In the genomic region with DNA sequence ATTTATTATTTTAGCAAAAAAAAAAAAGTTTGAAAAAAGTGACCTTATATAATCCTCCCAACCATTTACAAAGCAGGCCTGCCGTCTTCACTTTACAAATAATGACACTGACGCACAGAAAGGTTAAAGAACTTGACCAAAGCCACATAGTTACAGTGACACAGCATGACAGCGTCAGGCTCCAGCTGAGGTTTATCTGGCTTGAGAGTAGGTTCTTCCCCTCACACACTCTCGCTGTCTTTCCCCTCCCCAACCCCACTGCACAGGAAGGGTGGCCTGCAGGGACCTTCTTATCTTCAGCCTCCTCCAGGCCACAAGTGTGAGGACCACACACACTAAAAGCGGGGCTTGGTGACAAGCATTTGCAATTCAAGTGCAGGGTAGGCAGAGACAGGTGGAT, we compare ENCODE assay signal across 14 mouse cellular contexts. TPM values are rescaled to one million over a fixed set of nuclear protein-coding genes. Genes with fewer than 3 reads are reported as not detected.
DNase-seq lines count a peak whose midpoint lies in the region; ATAC-seq lines count a peak whose summit lies in the region.
"Had no signal": no experiment of that assay in that cellular context is flagged by ENCODE, and none has a peak within 500 bp of the region (broad histone marks: within the 10 kb centered on the region; RNA-seq: fewer than 3 reads in every experiment).

No protein-coding gene starts in this region.

- H3K27ac ChIP-seq in intestine, embryonic 14.5 days (ENCODE audit: low read depth): no peak overlapping the region
- H3K27ac ChIP-seq in intestine, embryonic 15.5 days: no peak overlapping the region
- no peak overlapping the region for H3K27ac ChIP-seq in midbrain, embryonic 13.5 days
- H3K27ac ChIP-seq: embryonic facial prominence, embryonic 13.5 days; hindbrain, postnatal 0 days; liver, embryonic 14.5 days had no signal

- peaks cover 29% of the 10 kb centered on the region; the same call in 1 of the 2 replicates for H3K4me1 ChIP-seq in intestine, embryonic 14.5 days (replicated peaks; ENCODE audit: control insufficient read depth, insufficient read depth, low read length)
- H3K4me1 ChIP-seq in intestine, embryonic 15.5 days (replicated peaks): peaks cover 5% of the 10 kb centered on the region; the same call in 1 of the 2 replicates
- peaks cover 20% of the 10 kb centered on the region for H3K4me1 ChIP-seq in midbrain, embryonic 13.5 days (replicated peaks)

- no peaks in the 10 kb centered on the region for H3K9me3 ChIP-seq in intestine, embryonic 14.5 days (ENCODE audit: control insufficient read depth, low read length)
- no peaks in the 10 kb centered on the region for H3K9me3 ChIP-seq in intestine, embryonic 15.5 days
- no peaks in the 10 kb centered on the region for H3K9me3 ChIP-seq in midbrain, embryonic 13.5 days
- H3K9me3 ChIP-seq: embryonic facial prominence, embryonic 13.5 days had no signal

- no peak for ATAC-seq in intestine, embryonic 14.5 days (replicated peaks; ENCODE audit: low FRiP score, low TSS enrichment, low read depth)
- no peak for ATAC-seq in intestine, embryonic 15.5 days
- ATAC-seq in granulocyte monocyte progenitor cell, adult 5-6 weeks (replicated peaks; ENCODE audit: poor library complexity, severe bottlenecking): peak; percentile 37
- ATAC-seq in midbrain, embryonic 13.5 days: no peak
- ATAC-seq: CD4-positive, CD25-positive, alpha-beta regulatory T cell, adult 4 months; hindbrain, postnatal 0 days had no signal

- H3K4me3 ChIP-seq in intestine, embryonic 14.5 days (ENCODE audit: low read depth, low read length): no peak overlapping the region
- no peak overlapping the region for H3K4me3 ChIP-seq in intestine, embryonic 15.5 days (replicated peaks)
- H3K4me3 ChIP-seq in midbrain, embryonic 13.5 days (replicated peaks): no peak overlapping the region
- H3K4me3 ChIP-seq: embryonic facial prominence, embryonic 13.5 days had no signal

- no peaks in the 10 kb centered on the region for H3K36me3 ChIP-seq in intestine, embryonic 14.5 days (ENCODE audit: control insufficient read depth, insufficient read depth, low read length)
- no peaks in the 10 kb centered on the region for H3K36me3 ChIP-seq in intestine, embryonic 15.5 days
- H3K36me3 ChIP-seq in midbrain, embryonic 13.5 days: no peaks in the 10 kb centered on the region
- H3K36me3 ChIP-seq: embryonic facial prominence, embryonic 13.5 days had no signal

- H3K27me3 ChIP-seq in intestine, embryonic 14.5 days (replicated peaks; ENCODE audit: control insufficient read depth, insufficient read depth, low read length): no peaks in the 10 kb centered on the region
- H3K27me3 ChIP-seq in intestine, embryonic 15.5 days (replicated peaks): no peaks in the 10 kb centered on the region
- no peaks in the 10 kb centered on the region for H3K27me3 ChIP-seq in midbrain, embryonic 13.5 days
- H3K27me3 ChIP-seq: embryonic facial prominence, embryonic 13.5 days had no signal

- H3K9ac ChIP-seq in intestine, embryonic 14.5 days (ENCODE audit: low read length): no peak overlapping the region
- H3K9ac ChIP-seq in intestine, embryonic 15.5 days: no peak overlapping the region
- no peak overlapping the region for H3K9ac ChIP-seq in midbrain, embryonic 13.5 days (replicated peaks)
- H3K9ac ChIP-seq: embryonic facial prominence, embryonic 13.5 days; liver, embryonic 14.5 days had no signal

- DNase-seq in intestine, embryonic 14.5 days (ENCODE audit: low spot score): peak; percentile 38
- DNase-seq in 416B (ENCODE audit: low read depth): peak; percentile 34
- peak; percentile 31 to 42 for DNase-seq in kidney, postnatal 36 days
- DNase-seq in cerebellum, adult 9-10 months: no peak
- DNase-seq: adrenal gland, postnatal 36 days; cerebellum, postnatal 25 days had no signal

- no peak overlapping the region for H3K4me2 ChIP-seq in intestine, embryonic 14.5 days (ENCODE audit: low read length)
- no peak overlapping the region for H3K4me2 ChIP-seq in intestine, embryonic 15.5 days (replicated peaks)
- no peak overlapping the region for H3K4me2 ChIP-seq in midbrain, embryonic 13.5 days (replicated peaks)
- H3K4me2 ChIP-seq: embryonic facial prominence, embryonic 13.5 days; midbrain, embryonic 11.5 days had no signal

- WGBS in intestine, embryonic 14.5 days: 46% methylated on average over 5 of the region's 5 CpGs
- 48% methylated on average over 5 of the region's 5 CpGs for WGBS in intestine, embryonic 15.5 days
- WGBS in midbrain, embryonic 13.5 days: 68% methylated on average over 5 of the region's 5 CpGs

RNA-seq across cellular contexts. Expression of gene Kcnd3, which starts 49.5 kb away (rescaled TPM):
- polyA plus RNA-seq in intestine, embryonic 14.5 days (2014; fragmentation: Nextera tagmentation; extraction: Ambion mirVana): 8.9 and 9.1 TPM in 2 replicates
- polyA plus RNA-seq in intestine, embryonic 15.5 days (2015; fragmentation: Nextera tagmentation; extraction: Ambion mirVana): 4.3 and 4.5 TPM in 2 replicates
- total RNA-seq in granulocyte monocyte progenitor cell, adult 5-6 weeks (2014; fragmentation: Nextera tagmentation): not detected in 2 replicates
- total RNA-seq in granulocyte monocyte progenitor cell, adult 5-6 weeks (2017): not detected in 2 replicates
- 8.1 and 10.2 TPM in 2 replicates for polyA plus RNA-seq in midbrain, embryonic 13.5 days (2015; fragmentation: Nextera tagmentation; extraction: Ambion mirVana)
